Mouse (Mus musculus) megakaryocyte-erythroid progenitor cell, adult 5-6 weeks (primary cell): ENCODE results near the gene Tktl2. TPM values are rescaled to one million over a fixed set of nuclear protein-coding genes. Genes with fewer than 3 reads are reported as not detected.
A peak's percentile ranks its signal among the peaks of the same experiment; 100 is the strongest.

ENCODE experiments used
- ATAC-seq: replicated peaks from 2 replicates; pipeline ENCODE4 v1.8.0; 2016; ENCODE audit warnings: mild to moderate bottlenecking, inconsistent platforms; ENCODE audit not compliant: severe bottlenecking, poor library complexity, low FRiP score, low TSS enrichment
- total RNA-seq, 2 experiments: library from RNA; stranded (forward) in 1 of 2; stranded (reverse) in 1 of 2; fragments of 200-1000, 215-1000 nt in 1 of 2; fragments of >200 nt in 1 of 2; fragmentation: Nextera tagmentation in 1 of 2; gene quantifications; 2 replicates each; pipeline ENCODE4 v1.2.3; 2014 to 2017

Gene Tktl2
- total RNA-seq (2014; fragmentation: Nextera tagmentation) (not detected in 2 replicates), total RNA-seq (2017) (not detected in 2 replicates)

- ATAC-seq, result no peak
Observed at GRCm38 (mm10) chr8:66511537-66511936, at the start of gene Tktl2. Gene Tktl2 (plus strand): TSS chr8:66511756.

GRCm38 (mm10) chr8:66469821-66470220 lies 41.7 kb upstream of the Tktl2 start:
- 0 out of 2 replicates have a peak, but pooled peaks have one; percentile 10 for ATAC-seq

DNA sequence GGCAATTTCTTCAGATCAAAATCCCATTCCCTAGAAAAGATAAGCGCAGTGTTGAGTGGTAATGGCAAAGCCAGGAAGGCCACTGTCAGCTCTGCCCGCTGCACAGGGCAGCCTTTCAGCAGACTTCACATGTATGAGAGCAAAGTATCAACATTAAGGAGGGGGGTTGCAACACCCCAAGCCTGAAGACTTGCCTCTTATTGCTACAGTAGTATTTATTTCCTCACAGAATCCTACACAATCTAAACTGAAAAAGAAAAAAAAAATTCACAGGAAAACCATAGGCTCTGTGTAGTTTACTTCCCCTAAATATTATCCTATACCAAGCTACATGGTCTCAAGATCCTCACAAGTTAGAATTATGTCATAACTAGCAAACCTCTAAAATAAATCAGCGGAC lies 34.7 kb upstream of the Tktl2 start:
- ATAC-seq, result no peak

GRCm38 (mm10) chr8:66486084-66486763 lies 25.3 kb upstream of the Tktl2 start, which contains the start of gene Tma16:
Gene Tma16 (minus strand): TSS chr8:66486530.
- peak; percentile 90 for ATAC-seq

DNA sequence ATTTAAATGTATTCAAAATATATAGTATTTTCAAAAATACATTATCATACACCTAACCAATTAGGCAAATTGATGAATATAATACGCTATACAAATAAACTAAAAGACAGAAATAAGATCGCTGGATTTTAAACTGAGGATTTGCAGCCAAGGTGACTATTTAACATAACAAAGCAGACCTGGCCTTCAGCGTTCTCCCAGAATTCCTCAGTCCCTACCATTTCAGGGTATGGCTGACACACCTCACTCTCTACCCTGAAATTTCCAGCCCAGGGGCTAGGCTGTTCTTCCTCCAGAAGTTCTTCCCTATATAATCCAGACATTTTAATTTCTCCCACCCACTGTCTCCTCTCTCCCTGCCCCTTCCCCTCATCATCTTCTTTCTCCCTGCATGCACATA lies 23.0 kb upstream of the Tktl2 start:
- no peak for ATAC-seq

GRCm38 (mm10) chr8:66490624-66491023 lies 20.9 kb upstream of the Tktl2 start:
- ATAC-seq, result 0 out of 2 replicates have a peak, but pooled peaks have one; percentile 38

GRCm38 (mm10) chr8:66494496-66494895 lies 17.1 kb upstream of the Tktl2 start:
- ATAC-seq, result no peak

DNA sequence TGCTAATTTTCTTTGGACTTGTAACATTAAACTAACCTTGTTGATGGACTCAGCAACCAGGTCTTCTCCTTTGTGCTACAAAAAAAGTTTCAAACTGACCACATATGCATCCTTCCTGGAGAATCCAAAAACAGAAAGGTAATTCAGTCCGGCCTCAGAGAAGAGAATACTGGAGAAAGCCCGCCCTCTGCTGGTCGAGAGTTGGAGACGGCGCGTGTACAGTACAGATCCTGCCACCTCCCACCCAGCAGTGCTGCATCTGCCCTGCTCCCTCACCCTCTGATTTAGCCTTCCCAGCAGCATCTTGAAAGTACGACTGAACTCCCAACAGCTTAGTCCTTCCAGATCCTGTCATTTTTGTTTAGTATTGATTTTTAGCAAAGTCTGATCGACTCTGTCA lies 15.8 kb upstream of the Tktl2 start:
- ATAC-seq, result peak; percentile 91

GRCm38 (mm10) chr8:66496998-66497577 lies 14.5 kb upstream of the Tktl2 start:
- ATAC-seq, result peak; percentile 80

DNA sequence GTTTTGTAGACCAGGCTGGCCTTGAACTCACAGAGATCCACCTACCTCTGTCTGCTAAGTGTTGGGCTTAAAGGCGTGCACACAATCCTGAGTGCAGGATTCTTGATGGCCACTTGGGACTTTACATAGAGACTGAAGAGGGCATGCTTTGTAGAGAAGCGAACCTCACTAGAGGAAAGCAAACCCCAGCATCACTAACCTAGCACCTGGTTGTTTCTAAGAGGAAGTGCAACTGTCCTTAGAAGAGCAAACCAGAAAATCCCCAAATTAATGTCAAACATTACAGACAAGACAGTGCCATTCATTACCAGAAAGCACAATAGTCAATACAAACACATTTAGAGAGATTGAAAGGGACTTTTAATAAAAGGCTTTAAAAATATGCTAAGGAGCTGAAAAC lies 8.2 kb upstream of the Tktl2 start:
- no peak for ATAC-seq

- ATAC-seq, result no peak
Observed at GRCm38 (mm10) chr8:66519149-66519548, 7.6 kb downstream of the Tktl2 start.

GRCm38 (mm10) chr8:66520576-66520975 lies 9.0 kb downstream of the Tktl2 start:
- no peak for ATAC-seq

GRCm38 (mm10) chr8:66550092-66550491 lies 38.5 kb downstream of the Tktl2 start:
- no peak for ATAC-seq

Other genes with a start within 250 kb of the Tktl2 start
- gene Tma16, start 25.2 kb upstream of the Tktl2 start, total RNA-seq (2014; fragmentation: Nextera tagmentation), result 26.4 and 27.7 TPM in 2 replicates
- 57.8 and 77.9 TPM in 2 replicates for gene Tma16, start 25.2 kb upstream of the Tktl2 start, total RNA-seq (2017)
- gene Npy5r, start 176.4 kb downstream of the Tktl2 start, total RNA-seq (2014; fragmentation: Nextera tagmentation), result not detected in 2 replicates
- not detected in 2 replicates for gene Npy5r, start 176.4 kb downstream of the Tktl2 start, total RNA-seq (2017)
- not detected in 2 replicates for gene Npy1r, start 185.4 kb downstream of the Tktl2 start, total RNA-seq (2014; fragmentation: Nextera tagmentation)
- not detected in 2 replicates for gene Npy1r, start 185.4 kb downstream of the Tktl2 start, total RNA-seq (2017)